Mouse (Mus musculus) limb, embryonic 13.5 days (tissue): ENCODE data around the gene Unc45b. TPM values are rescaled to one million over a fixed set of nuclear protein-coding genes. Genes with fewer than 3 reads are reported as not detected.

Experiments
- ATAC-seq: fragments of 200-750 bp; cut with Nextera tagmentation; 2 replicates; pipeline ENCODE4 v1.8.0; 2017; ENCODE audit warnings: low read depth, moderate number of reproducible peaks, moderate TSS enrichment; ENCODE audit not compliant: low FRiP score
- H3K27ac ChIP-seq: fragments of 300-500 bp; sonication (generic); 2 replicates; pipeline ENCODE4 v1.5.1; 2015; ENCODE audit warnings: inconsistent platforms, mild to moderate bottlenecking, moderate library complexity
- H3K27me3 ChIP-seq: fragments of 300-500 bp; sonication (generic); 2 replicates; pipeline ENCODE4 v1.6.1; 2015; ENCODE audit warnings: mild to moderate bottlenecking, inconsistent platforms
- H3K36me3 ChIP-seq: fragments of 300-500 bp; sonication (generic); 2 replicates; pipeline ENCODE4 v1.6.1; 2015; ENCODE audit warnings: inconsistent platforms, mild to moderate bottlenecking, moderate library complexity
- H3K4me1 ChIP-seq: fragments of 300-500 bp; sonication (generic); 2 replicates; pipeline ENCODE4 v1.6.1; 2015; ENCODE audit warnings: inconsistent platforms
- H3K4me2 ChIP-seq: fragments of 300-500 bp; sonication (generic); replicated peaks from 2 replicates; pipeline ENCODE4 v1.6.1; 2015; ENCODE audit warnings: inconsistent platforms, mild to moderate bottlenecking, moderate library complexity
- H3K4me3 ChIP-seq: fragments of 300-500 bp; sonication (generic); 2 replicates; pipeline ENCODE4 v1.5.1; 2015; ENCODE audit warnings: moderate library complexity, mild to moderate bottlenecking, inconsistent platforms
- H3K9ac ChIP-seq: fragments of 300-500 bp; sonication (generic); 2 replicates; pipeline ENCODE4 v1.6.1; 2015; ENCODE audit warnings: mild to moderate bottlenecking, inconsistent platforms
- H3K9me3 ChIP-seq: fragments of 300-500 bp; sonication (generic); 2 replicates; pipeline ENCODE4 v1.6.1; 2016; ENCODE audit warnings: inconsistent platforms
- WGBS: fragments of 180-500 bp; shearing (Covaris S2); methylation state at CpG from one replicate; pipeline ENCODE4 v1.1.7; 2015; 5-methylcytosine and 5-hydroxymethylcytosine counted together
- polyA plus RNA-seq: library from polyadenylated mRNA; unstranded; fragments of >200 nt; fragmentation: Nextera tagmentation; extraction: Ambion mirVana; gene quantifications from 2 replicates; pipeline ENCODE4 v1.2.1, GENCODE M21; 2015

Gene Unc45b
- 18.2 and 20.0 TPM in 2 replicates for polyA plus RNA-seq

DNA sequence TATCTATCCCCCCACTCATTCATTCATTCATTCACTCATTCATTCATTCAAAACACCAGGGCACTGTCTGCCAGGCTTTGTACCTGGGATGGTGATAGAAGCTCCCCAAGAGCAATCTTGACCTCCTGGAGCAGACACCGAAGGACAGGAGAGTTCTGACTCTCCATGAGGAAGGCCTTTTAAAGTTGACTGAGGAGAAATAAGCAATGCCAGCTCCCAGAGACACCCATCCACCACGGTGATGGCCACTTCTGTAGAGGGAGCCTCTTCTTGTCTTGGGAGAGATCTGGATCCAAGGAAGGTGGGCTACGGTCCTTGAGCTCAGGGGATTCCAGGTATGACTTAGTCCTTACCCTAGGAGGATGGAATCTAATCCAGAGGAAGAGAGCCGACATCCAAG is at the start of gene Unc45b:
Unc45b (plus strand) TSS at position 301 of the 400 bp plus-strand sequence.
- Histone ChIP-seq H3K27me3 (peaks cover 23% of the 10 kb centered on the region), H3K4me3 (0 out of 2 replicates have a peak within 1 kb of the TSS, but pooled peaks have one; percentile 6), H3K36me3 (peaks cover 13% of the 10 kb centered on the region), H3K9ac (no peak within 1 kb of the TSS), H3K4me1 (peaks cover 14% of the 10 kb centered on the region), H3K4me2 (no peak within 1 kb of the TSS), H3K27ac (no peak within 1 kb of the TSS), H3K9me3 (no peaks in the 10 kb centered on the region)
- ATAC-seq: no peak
- WGBS: 83% methylated on average over 4 of the region's 4 CpGs

GRCm38 (mm10) chr11:82860759-82861158 is 49.6 kb upstream of the Unc45b start:
- no peaks in the 10 kb centered on the region for H3K36me3 ChIP-seq
- WGBS: 91% methylated on average over 6 of the region's 6 CpGs
- no peak overlapping the region for H3K9ac ChIP-seq
- H3K4me2 ChIP-seq: no peak overlapping the region
- H3K4me1 ChIP-seq: peaks cover 29% of the 10 kb centered on the region
- no peak overlapping the region for H3K4me3 ChIP-seq
- no peak for ATAC-seq
- no peaks in the 10 kb centered on the region for H3K27me3 ChIP-seq
- no peaks in the 10 kb centered on the region for H3K9me3 ChIP-seq
- no peak overlapping the region for H3K27ac ChIP-seq

- Histone ChIP-seq H3K4me2 (no peak overlapping the region), H3K27me3 (no peaks in the 10 kb centered on the region), H3K4me1 (peaks cover 23% of the 10 kb centered on the region), H3K9ac (no peak overlapping the region), H3K9me3 (no peaks in the 10 kb centered on the region), H3K36me3 (no peaks in the 10 kb centered on the region), H3K4me3 (no peak overlapping the region), H3K27ac (no peak overlapping the region)
- WGBS: 72% methylated on average over 8 of the region's 8 CpGs
- ATAC-seq: no peak
These were observed 48.8 kb upstream of the Unc45b start for GRCm38 (mm10) chr11:82861558-82861957.

DNA sequence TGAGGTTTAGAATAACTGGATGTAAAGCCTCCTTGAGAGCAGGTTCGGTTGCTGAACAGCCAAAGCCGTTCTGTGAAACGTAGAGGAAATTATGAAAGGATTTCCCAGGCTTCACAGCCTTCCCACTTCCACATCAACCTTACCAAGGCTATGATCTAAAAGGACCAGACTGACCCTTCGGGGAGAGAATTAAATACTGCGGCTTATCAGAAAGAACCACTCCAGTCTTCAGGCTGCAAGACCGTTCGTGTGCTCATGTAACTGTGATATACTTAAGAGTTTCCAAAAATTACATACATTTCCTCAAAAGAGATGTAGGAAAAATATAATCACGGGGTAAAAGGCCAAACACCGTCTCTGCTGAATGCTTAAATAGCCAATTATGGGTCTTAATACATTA is 47.7 kb upstream of the Unc45b start:
- H3K4me3 ChIP-seq: no peak overlapping the region
- H3K9ac ChIP-seq: no peak overlapping the region
- no peak overlapping the region for H3K27ac ChIP-seq
- no peaks in the 10 kb centered on the region for H3K27me3 ChIP-seq
- ATAC-seq: no peak
- no peak overlapping the region for H3K4me2 ChIP-seq
- H3K36me3 ChIP-seq: no peaks in the 10 kb centered on the region
- WGBS: 72% methylated on average over 9 of the region's 9 CpGs
- no peaks in the 10 kb centered on the region for H3K9me3 ChIP-seq
- H3K4me1 ChIP-seq: peaks cover 19% of the 10 kb centered on the region

GRCm38 (mm10) chr11:82863059-82863458 is 47.3 kb upstream of the Unc45b start:
- H3K9ac ChIP-seq: no peak overlapping the region
- ATAC-seq: no peak
- WGBS: 72% methylated on average over 2 of the region's 2 CpGs

DNA sequence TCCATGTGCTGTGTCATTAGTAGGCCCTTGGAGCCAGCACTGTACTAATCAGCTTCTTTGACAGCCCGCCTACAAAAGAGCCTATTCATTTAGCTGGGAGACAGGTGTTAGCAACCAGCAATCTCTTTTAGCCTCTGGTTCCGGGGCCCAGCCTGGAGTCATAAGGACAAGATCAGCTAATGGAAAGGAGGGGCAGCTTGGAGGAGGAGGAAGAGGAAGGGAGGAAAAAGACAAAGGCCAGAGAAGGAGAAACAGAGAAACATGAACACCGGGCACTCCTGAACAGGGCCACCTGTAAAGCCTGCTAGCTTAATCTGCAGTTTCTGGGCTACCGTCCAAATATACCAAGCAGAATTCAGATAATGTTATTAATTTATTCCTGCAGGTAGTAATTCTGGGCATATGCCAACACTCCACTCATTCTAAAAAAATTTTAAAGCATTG is 46.8 kb upstream of the Unc45b start:
- Histone ChIP-seq H3K4me1 (peaks cover 21% of the 10 kb centered on the region), H3K36me3 (no peaks in the 10 kb centered on the region), H3K27ac (peak overlapping the region; percentile 44; the same call in 1 of the 2 replicates), H3K4me2 (no peak overlapping the region), H3K9ac (no peak overlapping the region), H3K27me3 (no peaks in the 10 kb centered on the region), H3K4me3 (no peak overlapping the region), H3K9me3 (no peaks in the 10 kb centered on the region)
- ATAC-seq: no peak
- WGBS: 50% methylated on average over 4 of the region's 4 CpGs

More at GRCm38 (mm10) chr11:82863059-82863458, 47.3 kb upstream of the Unc45b start:
- Histone ChIP-seq H3K9me3 (no peaks in the 10 kb centered on the region), H3K36me3 (no peaks in the 10 kb centered on the region), H3K4me1 (peaks cover 19% of the 10 kb centered on the region), H3K27ac (no peak overlapping the region), H3K27me3 (no peaks in the 10 kb centered on the region), H3K4me2 (no peak overlapping the region), H3K4me3 (no peak overlapping the region)

- Histone ChIP-seq H3K4me1 (peaks cover 26% of the 10 kb centered on the region), H3K27ac (no peak overlapping the region), H3K27me3 (no peaks in the 10 kb centered on the region), H3K4me2 (no peak overlapping the region), H3K36me3 (no peaks in the 10 kb centered on the region), H3K9ac (no peak overlapping the region), H3K9me3 (no peaks in the 10 kb centered on the region), H3K4me3 (no peak overlapping the region)
- ATAC-seq: no peak
- 81% methylated on average over 10 of the region's 10 CpGs for WGBS
These were observed 44.4 kb upstream of the Unc45b start for GRCm38 (mm10) chr11:82865957-82866356.

DNA sequence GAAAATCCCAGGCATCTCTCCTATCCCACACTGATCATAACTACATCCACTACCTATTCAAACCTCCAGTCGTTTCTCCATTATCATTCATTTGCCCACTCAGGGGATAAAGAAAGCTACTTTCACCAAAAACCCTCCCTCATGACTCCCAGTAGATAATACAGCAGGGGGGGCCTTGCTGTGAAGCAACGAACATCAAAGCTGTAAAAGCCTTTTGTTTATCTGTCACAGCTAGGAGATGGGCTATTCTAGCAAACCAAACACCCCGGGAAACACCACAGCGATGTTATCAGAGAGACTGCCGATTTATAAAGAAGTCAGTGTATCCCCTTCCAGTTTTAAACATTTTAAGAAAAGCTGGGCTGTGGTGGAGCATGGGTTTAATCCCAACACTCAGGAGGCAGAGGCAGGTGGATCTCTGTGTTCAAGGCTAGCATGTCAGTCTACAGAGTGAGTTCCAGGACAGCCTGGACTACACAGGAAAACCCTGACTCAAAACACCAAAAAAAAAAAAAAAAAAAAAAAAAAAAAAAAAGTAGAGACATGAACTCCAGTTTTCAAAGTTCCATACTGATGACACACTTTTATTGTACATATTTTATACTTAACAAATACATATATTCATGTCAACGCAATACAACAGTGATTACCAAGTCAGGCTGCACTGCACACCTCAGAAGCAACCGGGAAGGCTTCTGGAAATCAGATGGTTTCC is 43.3 kb upstream of the Unc45b start:
- no peak overlapping the region for H3K27ac ChIP-seq
- H3K4me1 ChIP-seq: peaks cover 17% of the 10 kb centered on the region
- no peak overlapping the region for H3K9ac ChIP-seq
- no peak overlapping the region for H3K4me2 ChIP-seq
- H3K4me3 ChIP-seq: no peak overlapping the region
- ATAC-seq: no peak
- H3K36me3 ChIP-seq: no peaks in the 10 kb centered on the region
- H3K9me3 ChIP-seq: no peaks in the 10 kb centered on the region
- H3K27me3 ChIP-seq: no peaks in the 10 kb centered on the region
- WGBS: 33% methylated on average over 7 of the region's 7 CpGs

GRCm38 (mm10) chr11:82867956-82868355 is 42.4 kb upstream of the Unc45b start:
- H3K9ac ChIP-seq: no peak overlapping the region
- H3K36me3 ChIP-seq: no peaks in the 10 kb centered on the region
- no peak for ATAC-seq
- whole genome bisulfite sequencing: 63% methylated on average over 5 of the region's 5 CpGs
- H3K4me3 ChIP-seq: no peak overlapping the region
- H3K27ac ChIP-seq: no peak overlapping the region
- no peak overlapping the region for H3K4me2 ChIP-seq
- peaks cover 9% of the 10 kb centered on the region for H3K4me1 ChIP-seq
- H3K27me3 ChIP-seq: no peaks in the 10 kb centered on the region
- no peaks in the 10 kb centered on the region for H3K9me3 ChIP-seq

GRCm38 (mm10) chr11:82869506-82870172 is 40.7 kb upstream of the Unc45b start:
- H3K4me3 ChIP-seq: peak overlapping the region; percentile 85
- peaks cover 6% of the 10 kb centered on the region for H3K4me1 ChIP-seq
- H3K4me2 ChIP-seq: peak overlapping the region; percentile 77
- 72% methylated on average over 9 of the region's 9 CpGs for WGBS
- H3K27ac ChIP-seq: no peak overlapping the region
- no peaks in the 10 kb centered on the region for H3K36me3 ChIP-seq
- ATAC-seq: no peak
- H3K9ac ChIP-seq: peak overlapping the region; percentile 81
- H3K9me3 ChIP-seq: no peaks in the 10 kb centered on the region
- H3K27me3 ChIP-seq: no peaks in the 10 kb centered on the region

- 4% methylated on average over 34 of the region's 36 CpGs for WGBS
- ATAC-seq: peak; percentile 33; the same call in 1 of the 2 replicates
- Histone ChIP-seq H3K4me2 (peak overlapping the region; percentile 77), H3K9ac (peak overlapping the region; percentile 81), H3K27me3 (no peaks in the 10 kb centered on the region), H3K9me3 (no peaks in the 10 kb centered on the region), H3K4me1 (peaks cover 6% of the 10 kb centered on the region), H3K36me3 (no peaks in the 10 kb centered on the region), H3K27ac (peak overlapping the region; percentile 22; the same call in 1 of the 2 replicates), H3K4me3 (peak overlapping the region; percentile 85)
These were observed 39.9 kb upstream of the Unc45b start for GRCm38 (mm10) chr11:82870173-82871030.

- peak within 1 kb of the TSS; percentile 81 for H3K9ac ChIP-seq
- peak within 1 kb of the TSS; percentile 77 for H3K4me2 ChIP-seq
- peak within 1 kb of the TSS; percentile 85 for H3K4me3 ChIP-seq
- no peaks in the 10 kb centered on the region for H3K9me3 ChIP-seq
- H3K27ac ChIP-seq: peak within 1 kb of the TSS; percentile 22; the same call in 1 of the 2 replicates
- peak; percentile 97 for ATAC-seq
- under 1% methylated on average over 39 of the region's 43 CpGs for WGBS
- no peaks in the 10 kb centered on the region for H3K27me3 ChIP-seq
- peaks cover 6% of the 10 kb centered on the region for H3K4me1 ChIP-seq
- H3K36me3 ChIP-seq: no peaks in the 10 kb centered on the region
These were observed 39.3 kb upstream of the Unc45b start, which contains the start of gene Rffl for GRCm38 (mm10) chr11:82871031-82871446. Rffl (minus strand) TSS chr11:82871210.
